Mouse (Mus musculus) v-Abl transformed pro-B cells (cell line): ENCODE results near the gene Crocc2.
"Not testable (repeated sequence)": the region's sequence is repeated elsewhere in the genome, so short reads cannot be mapped to it uniquely, and the experiment has no call there.

ENCODE experiments used
- in situ Hi-C, 2 experiments: fragments of 400-800 bp; cut with MboI; formaldehyde crosslinking; loops; one replicate each; pipeline ENCODE4 v1.15.1; 2025; ENCODE audit not compliant: unreplicated experiment in 2 of 2

Crocc2 gene

GRCm38 (mm10) chr1:93161350-93161749 is 7.2 kb upstream of the Crocc2 start:
- in situ Hi-C loops = no loop called here

GRCm38 (mm10) chr1:93161921-93162320 is 6.6 kb upstream of the Crocc2 start:
- in situ Hi-C loops = no loop called here

GRCm38 (mm10) chr1:93162588-93162987 is 5.9 kb upstream of the Crocc2 start:
- in situ Hi-C loops = no loop called here

- in situ Hi-C loops = no loop called here
These were observed 3.1 kb upstream of the Crocc2 start for GRCm38 (mm10) chr1:93165447-93165846.

- in situ Hi-C loops = no loop called here
These were observed 2.0 kb upstream of the Crocc2 start for GRCm38 (mm10) chr1:93166346-93167079.

GRCm38 (mm10) chr1:93173665-93174064 is 5.1 kb downstream of the Crocc2 start:
- in situ Hi-C loops = loop anchor here (5.0 to 10.0 kb wide), 4 partner anchors 171 to 551 kb away; partner anchors contain the start of genes Pask (in 1 of the 2) and Ppp1r7 (in 1 of the 2)

- in situ Hi-C loops = loop anchor here (5.0 to 10.0 kb wide), 4 partner anchors 170 to 550 kb away; partner anchors contain the start of genes Pask (in 1 of the 2) and Ppp1r7 (in 1 of the 2)
These were observed 5.9 kb downstream of the Crocc2 start for GRCm38 (mm10) chr1:93174399-93174798.

- in situ Hi-C loops = loop anchor here (5.0 to 10.0 kb wide), 4 partner anchors 169 to 549 kb away; partner anchors contain the start of genes Pask (in 1 of the 2) and Ppp1r7 (in 1 of the 2)
These were observed 7.3 kb downstream of the Crocc2 start for GRCm38 (mm10) chr1:93175849-93176248.

- in situ Hi-C loops = loop anchor here (5.0 to 10.0 kb wide), 4 partner anchors 168 to 548 kb away; partner anchors contain the start of genes Pask (in 1 of the 2) and Ppp1r7 (in 1 of the 2)
These were observed 8.2 kb downstream of the Crocc2 start for GRCm38 (mm10) chr1:93176525-93177332.

GRCm38 (mm10) chr1:93182281-93182680 is 13.8 kb downstream of the Crocc2 start:
- in situ Hi-C loops = no loop called here

GRCm38 (mm10) chr1:93184071-93184828 is 15.7 kb downstream of the Crocc2 start:
- in situ Hi-C loops = no loop called here

GRCm38 (mm10) chr1:93190726-93191305 is 22.3 kb downstream of the Crocc2 start:
- in situ Hi-C loops = no loop called here

GRCm38 (mm10) chr1:93194961-93195360 is 26.4 kb downstream of the Crocc2 start:
- in situ Hi-C loops = no loop called here

- in situ Hi-C loops = not testable (repeated sequence)
These were observed 28.9 kb downstream of the Crocc2 start for GRCm38 (mm10) chr1:93197454-93197853.

- in situ Hi-C loops = no loop called here
These were observed 29.4 kb downstream of the Crocc2 start for GRCm38 (mm10) chr1:93197916-93198315.

GRCm38 (mm10) chr1:93206277-93206970 is 37.9 kb downstream of the Crocc2 start:
- in situ Hi-C loops = no loop called here

GRCm38 (mm10) chr1:93207536-93208064 is 39.1 kb downstream of the Crocc2 start:
- in situ Hi-C loops = no loop called here

GRCm38 (mm10) chr1:93210213-93210641 is 41.7 kb downstream of the Crocc2 start:
- in situ Hi-C loops = no loop called here

GRCm38 (mm10) chr1:93211019-93211418 is 42.5 kb downstream of the Crocc2 start:
- in situ Hi-C loops = no loop called here
